ENCODE assay signal across 15 mouse cellular contexts in the genomic region with DNA sequence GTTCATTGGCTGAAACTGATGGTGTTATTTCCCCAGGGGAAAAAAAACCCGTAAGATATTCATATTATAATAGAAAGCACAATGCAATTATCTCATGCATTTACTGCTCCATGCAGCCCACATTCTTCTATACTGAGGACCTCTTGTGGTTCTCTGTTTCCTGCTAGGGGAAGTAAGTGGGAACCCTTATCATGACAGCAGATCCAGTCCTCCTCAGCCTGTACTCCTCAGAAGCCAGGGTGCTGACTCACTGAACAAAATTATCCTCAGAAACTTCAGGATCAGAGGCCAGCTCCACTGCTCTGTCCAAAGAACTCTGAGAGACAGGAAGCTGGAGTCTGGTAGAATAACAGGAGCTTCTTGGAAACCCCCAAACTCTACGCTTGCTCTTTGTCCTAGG. TPM values are rescaled to one million over a fixed set of nuclear protein-coding genes. Genes with fewer than 3 reads are reported as not detected.
A peak's percentile ranks its signal among the peaks of the same experiment; 100 is the strongest.
DNase-seq lines count a peak whose midpoint lies in the region; ATAC-seq and TF ChIP-seq lines count a peak whose summit lies in the region.
"Had no signal": no experiment of that assay in that cellular context is flagged by ENCODE, and none has a peak within 500 bp of the region (broad histone marks: within the 10 kb centered on the region; RNA-seq: fewer than 3 reads in every experiment).

No protein-coding gene starts in this region.

- H3K4me1 ChIP-seq in liver, embryonic 16.5 days (ENCODE audit: control insufficient read depth, low read depth, low read length), result no peaks in the 10 kb centered on the region
- no peaks in the 10 kb centered on the region for H3K4me1 ChIP-seq in forebrain, embryonic 10.5 days
- H3K4me1 ChIP-seq: forebrain, embryonic 15.5 days had no signal

- no peaks in the 10 kb centered on the region for H3K36me3 ChIP-seq in liver, embryonic 16.5 days (ENCODE audit: control insufficient read depth, insufficient read depth)
- H3K36me3 ChIP-seq in forebrain, embryonic 10.5 days (replicated peaks), result no peaks in the 10 kb centered on the region
- H3K36me3 ChIP-seq: forebrain, embryonic 15.5 days; heart, embryonic 13.5 days had no signal

- no peak overlapping the region for H3K4me3 ChIP-seq in gastrocnemius, adult 2 months
- H3K4me3 ChIP-seq in liver, embryonic 16.5 days (ENCODE audit: low read depth, low read length), result no peak overlapping the region
- no peak overlapping the region for H3K4me3 ChIP-seq in forebrain, embryonic 10.5 days
- H3K4me3 ChIP-seq: forebrain, embryonic 15.5 days; heart, embryonic 13.5 days had no signal

- H3K9me3 ChIP-seq in liver, embryonic 16.5 days (replicated peaks; ENCODE audit: control insufficient read depth, low read length), result no peaks in the 10 kb centered on the region
- H3K9me3 ChIP-seq in forebrain, embryonic 10.5 days, result no peaks in the 10 kb centered on the region
- H3K9me3 ChIP-seq: forebrain, embryonic 15.5 days; heart, embryonic 13.5 days had no signal

- 15% methylated on average over 2 of the region's 2 CpGs for WGBS in liver, embryonic 16.5 days (ENCODE audit: insufficient replicate concordance)
- WGBS in forebrain, embryonic 10.5 days, result 86% methylated on average over 2 of the region's 2 CpGs

- H3K27ac ChIP-seq in gastrocnemius, adult 2 months, result peak overlapping the region; percentile 66
- H3K27ac ChIP-seq in liver, embryonic 16.5 days (ENCODE audit: low read length), result no peak overlapping the region
- H3K27ac ChIP-seq in forebrain, embryonic 10.5 days, result no peak overlapping the region
- H3K27ac ChIP-seq: forebrain, embryonic 15.5 days; heart, embryonic 13.5 days; hindbrain, embryonic 14.5 days had no signal

- peak; percentile 45; the same call in 1 of the 2 replicates for ATAC-seq in liver, embryonic 16.5 days (ENCODE audit: low read depth)
- ATAC-seq: forebrain, embryonic 15.5 days had no signal

- H3K27me3 ChIP-seq in liver, embryonic 16.5 days (ENCODE audit: control insufficient read depth, insufficient read depth, low read depth, low read length), result no peaks in the 10 kb centered on the region
- H3K27me3 ChIP-seq in forebrain, embryonic 10.5 days (ENCODE audit: poor library complexity, severe bottlenecking), result no peaks in the 10 kb centered on the region
- H3K27me3 ChIP-seq: forebrain, embryonic 15.5 days had no signal

- H3K4me2 ChIP-seq in liver, embryonic 16.5 days (ENCODE audit: low read depth, low read length), result no peak overlapping the region
- H3K4me2 ChIP-seq: forebrain, embryonic 15.5 days; heart, embryonic 13.5 days; hindbrain, embryonic 14.5 days; lung, embryonic 14.5 days had no signal

- TF ChIP-seq CTCF in gastrocnemius, adult 2 months (IDR thresholded peaks at IDR 0.05), result no peak

- DNase-seq in gastrocnemius, adult 2 months, result no peak
- DNase-seq in gastrocnemius, postnatal 25 days, result no peak
- peak; percentile 8 for DNase-seq in right cerebral cortex, adult 18-20 months
- DNase-seq in right cerebral cortex, postnatal 14 days, result no peak
- no peak for DNase-seq in forebrain, embryonic 10.5 days (ENCODE audit: extremely low spot score, low spot score)
- DNase-seq in urinary bladder, postnatal 36 days (ENCODE audit: low spot score in 2 of 2), result no peak
- DNase-seq in kidney, adult 18-20 months, result no peak
- DNase-seq: cerebellum, adult 18-20 months; gastrocnemius, postnatal 10 days; kidney, adult 8-10 months; lung, embryonic 14.5 days had no signal

- intact Hi-C loops in gastrocnemius, adult 2 months (cut with DNase I), result no loop called here

- no peak overlapping the region for H3K9ac ChIP-seq in liver, embryonic 16.5 days (ENCODE audit: low read depth, low read length)
- H3K9ac ChIP-seq: forebrain, embryonic 15.5 days; heart, embryonic 13.5 days; hindbrain, embryonic 14.5 days; lung, embryonic 14.5 days had no signal

RNA-seq across cellular contexts. Expression of gene Arpp21, which starts 10.7 kb away (rescaled TPM):
- total RNA-seq in gastrocnemius, adult 2 months (2021), result 10 to 100 TPM in 1 of 2 experiments, 1 to 10 TPM in 1; 9.5 to 25.4 TPM
- total RNA-seq in gastrocnemius, postnatal 25 days (2021), result 10 to 100 TPM; 22.5 to 41.4 TPM
- polyA plus RNA-seq in liver, embryonic 16.5 days (2015; fragmentation: Nextera tagmentation; extraction: Ambion mirVana), result 0.84 and 1.1 TPM in 2 replicates
- 0.20 and 1.4 TPM in 2 replicates for polyA plus RNA-seq in forebrain, embryonic 10.5 days (2016; fragmentation: Nextera tagmentation; extraction: Ambion mirVana)
